Mouse (Mus musculus) E14TG2a.4 (cell line): ENCODE measurements at regions not wholly inside any gene's neighbourhood (a gene's known extent, or its start where the extent isn't known, plus 50 kb on each side); places are given as distances from the start of the nearest gene placed in this dataset.
"Not testable (repeated sequence)": the region's sequence is repeated elsewhere in the genome, so short reads cannot be mapped to it uniquely, and the experiment has no call there.

ENCODE experiments used
- H3K27me3 ChIP-seq: 2 replicates; pipeline ENCODE4 v1.6.1; 2014; ENCODE audit warnings: low read length, control low read depth; ENCODE audit not compliant: insufficient read depth
- H3K36me3 ChIP-seq: 2 replicates; pipeline ENCODE4 v1.6.1; 2014; ENCODE audit warnings: low read length, control low read depth; ENCODE audit not compliant: insufficient read depth
- H3K4me1 ChIP-seq: replicated peaks from 2 replicates; pipeline ENCODE4 v1.6.1; 2014; ENCODE audit warnings: low read depth, low read length, control low read depth
- H3K4me3 ChIP-seq: replicated peaks from 2 replicates; pipeline ENCODE4 v1.5.1; 2014; ENCODE audit warnings: mild to moderate bottlenecking, low read length
- H3K9me3 ChIP-seq: 2 replicates; pipeline ENCODE4 v1.6.1; 2014; ENCODE audit warnings: low read length, control low read depth
- CTCF ChIP-seq: conservative IDR thresholded peaks from 2 replicates; pipeline ENCODE4 v1.5.1; 2014; ENCODE audit warnings: low read length
- NANOG ChIP-seq: IDR thresholded peaks from 2 replicates; pipeline ENCODE4 v1.6.1; 2014; ENCODE audit warnings: borderline replicate concordance, low read length, mixed read lengths
- POU5F1 ChIP-seq: IDR thresholded peaks from 2 replicates; pipeline ENCODE4 v1.6.1; 2014; ENCODE audit warnings: low read length, borderline replicate concordance

DNA sequence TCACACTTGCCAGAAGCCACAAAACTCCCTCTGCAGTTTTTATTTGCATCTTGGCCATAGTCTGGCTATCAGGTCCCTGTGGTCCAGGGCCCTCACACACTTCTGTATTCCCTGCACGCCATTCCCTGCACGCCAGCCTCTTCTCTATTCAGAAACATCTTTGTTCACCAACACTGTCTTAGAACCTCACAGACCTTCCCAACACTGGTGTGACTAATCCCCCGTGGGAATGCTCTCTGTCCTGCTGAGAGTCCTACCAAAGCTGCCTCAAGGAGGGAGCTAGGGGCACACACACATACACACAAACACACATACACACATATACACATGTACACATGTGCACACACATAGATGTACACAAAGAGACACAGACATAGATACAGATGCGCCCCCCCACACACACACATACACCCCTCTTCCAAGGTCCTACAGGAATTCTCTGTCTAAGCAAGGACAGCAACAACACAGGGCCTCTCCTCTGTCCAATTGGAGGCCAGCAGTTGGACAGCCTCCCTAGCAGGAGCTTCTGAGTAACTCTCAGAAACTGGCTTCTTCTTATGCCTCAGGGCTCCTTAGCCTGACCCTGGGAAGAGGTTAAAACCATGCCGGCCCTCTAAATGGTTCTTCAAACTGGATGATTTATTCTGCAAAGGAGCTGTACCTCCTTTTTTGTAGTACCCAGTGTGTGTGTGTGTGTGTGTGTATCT lies 179.0 kb upstream of the Afdn start:
- no peak for TF ChIP-seq POU5F1
- no peaks in the 10 kb centered on the region for H3K4me1 ChIP-seq
- no peaks in the 10 kb centered on the region for H3K36me3 ChIP-seq
- H3K27me3 ChIP-seq: no peaks in the 10 kb centered on the region
- peaks cover 94% of the 10 kb centered on the region for H3K9me3 ChIP-seq
- H3K4me3 ChIP-seq: no peak overlapping the region

DNA sequence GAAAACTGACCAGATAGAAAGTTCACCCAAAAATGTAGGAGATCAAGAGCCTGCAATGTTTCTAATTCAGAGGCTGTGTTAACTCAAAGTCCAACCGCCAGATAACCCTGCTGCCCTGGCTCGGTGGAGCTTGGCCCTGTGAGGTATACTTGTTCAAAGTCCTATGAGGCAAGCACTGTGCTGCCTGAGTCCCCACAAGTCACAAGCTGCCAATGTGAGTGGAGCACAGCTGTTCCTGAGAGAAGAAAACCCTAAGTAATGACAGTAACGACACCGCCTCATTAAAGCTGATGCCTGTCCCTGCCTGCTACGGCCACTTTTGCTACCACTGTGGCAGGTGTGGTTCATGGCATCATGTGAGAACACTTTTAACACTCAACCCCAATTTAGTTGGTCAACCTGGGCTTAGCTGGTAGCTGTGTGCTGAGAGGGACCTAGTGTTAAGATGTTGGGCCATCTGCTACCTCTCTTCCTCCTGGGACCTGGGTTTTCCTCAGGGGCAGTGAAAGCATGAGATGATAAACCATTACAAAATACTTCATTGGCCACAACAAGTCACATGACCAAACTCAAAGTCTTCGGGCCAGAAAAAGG lies 178.2 kb upstream of the Afdn start:
- Histone ChIP-seq H3K4me3 (no peak overlapping the region), H3K27me3 (no peaks in the 10 kb centered on the region), H3K4me1 (no peaks in the 10 kb centered on the region), H3K36me3 (no peaks in the 10 kb centered on the region), H3K9me3 (peaks cover 94% of the 10 kb centered on the region)
- no peak for TF ChIP-seq NANOG
- no peak for TF ChIP-seq CTCF
- no peak for TF ChIP-seq POU5F1

- H3K27me3 ChIP-seq: no peaks in the 10 kb centered on the region
- no peak overlapping the region for H3K4me3 ChIP-seq
- H3K4me1 ChIP-seq: no peaks in the 10 kb centered on the region
- H3K36me3 ChIP-seq: no peaks in the 10 kb centered on the region
- TF ChIP-seq NANOG: no peak
- no peak for TF ChIP-seq POU5F1
- no peak for TF ChIP-seq CTCF
- H3K9me3 ChIP-seq: peaks cover 83% of the 10 kb centered on the region
These were observed 176.7 kb upstream of the Afdn start for GRCm38 (mm10) chr17:13583475-13584233.

DNA sequence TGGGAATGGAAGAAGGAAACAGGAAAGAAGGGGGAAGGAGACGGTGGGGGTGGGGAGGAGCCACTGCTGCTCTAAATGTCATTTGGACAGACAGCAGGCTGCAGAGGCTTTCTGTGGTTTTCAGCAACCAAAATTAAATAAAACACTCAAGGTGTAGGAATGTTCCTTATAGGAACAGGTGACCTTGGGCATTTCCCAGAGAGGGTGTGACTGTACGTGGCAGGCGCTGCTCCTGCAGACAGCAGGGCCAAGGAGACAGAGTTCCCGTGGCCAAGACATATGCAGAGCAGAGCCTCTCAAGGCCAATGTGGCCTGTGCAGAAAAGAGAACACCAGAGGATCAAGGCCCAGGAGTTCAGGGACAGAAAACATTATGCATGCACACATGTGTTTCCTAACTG lies 175.9 kb upstream of the Afdn start:
- no peaks in the 10 kb centered on the region for H3K36me3 ChIP-seq
- peaks cover 78% of the 10 kb centered on the region for H3K9me3 ChIP-seq
- no peaks in the 10 kb centered on the region for H3K27me3 ChIP-seq
- TF ChIP-seq NANOG (no peak), CTCF (no peak), POU5F1 (no peak)
- H3K4me3 ChIP-seq: no peak overlapping the region
- H3K4me1 ChIP-seq: no peaks in the 10 kb centered on the region

DNA sequence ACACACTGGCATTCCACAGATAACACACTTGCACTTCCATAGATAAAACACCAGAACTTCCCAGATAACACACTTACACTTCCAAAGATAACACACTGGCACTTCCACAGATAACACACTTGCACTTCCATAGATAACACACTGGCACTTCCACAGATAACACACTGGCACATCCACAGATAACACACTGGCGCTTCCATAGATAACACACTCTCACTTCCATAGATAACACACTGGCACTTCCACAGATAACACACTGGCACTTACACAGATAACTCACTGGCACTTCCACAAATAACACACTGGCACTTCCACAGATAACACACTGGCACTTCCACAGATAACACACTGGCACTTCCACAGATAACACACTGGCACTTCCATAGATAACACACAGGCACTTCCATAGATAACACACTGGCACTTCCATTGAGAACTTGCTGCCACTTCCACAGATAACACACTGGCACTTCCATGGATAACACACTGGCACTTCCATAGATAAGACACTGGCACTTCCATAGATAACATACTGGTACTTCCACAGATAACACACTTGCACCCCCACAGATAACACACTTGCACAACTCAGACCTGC lies 170.0 kb upstream of the Afdn start:
- not testable (repeated sequence) for H3K4me3 ChIP-seq, H3K36me3 ChIP-seq, H3K4me1 ChIP-seq, H3K27me3 ChIP-seq
- peaks cover 19% of the 10 kb centered on the region for H3K9me3 ChIP-seq
